In genomic region chr6:33899973-33900372, GRCm38 (mm10) we compare ENCODE assay signal across 17 mouse cellular contexts.
"Had no signal": no experiment of that assay in that cellular context is flagged by ENCODE, and none has a peak within 500 bp of the region (broad histone marks: within the 10 kb centered on the region; RNA-seq: fewer than 3 reads in every experiment).

No protein-coding gene starts in this region.

- H3K9ac ChIP-seq: liver, embryonic 15.5 days; liver, postnatal 0 days; lung, embryonic 15.5 days; midbrain, embryonic 13.5 days; midbrain, embryonic 15.5 days; neural tube, embryonic 12.5 days; stomach, embryonic 15.5 days had no signal

- H3K4me3 ChIP-seq: liver, embryonic 15.5 days; lung, embryonic 15.5 days; midbrain, embryonic 13.5 days; midbrain, embryonic 15.5 days; neural tube, embryonic 12.5 days; stomach, embryonic 15.5 days had no signal

- H3K4me2 ChIP-seq: liver, embryonic 15.5 days; lung, embryonic 15.5 days; midbrain, embryonic 11.5 days; midbrain, embryonic 13.5 days; midbrain, embryonic 15.5 days; neural tube, embryonic 12.5 days; stomach, embryonic 15.5 days had no signal

- DNase-seq: liver, postnatal 0 days; lung, postnatal 14 days; lung, postnatal 36 days; right cerebral cortex, postnatal 14 days; thymus, adult 2 months; thymus, postnatal 14 days; thymus, postnatal 36 days had no signal

- H3K36me3 ChIP-seq: liver, embryonic 15.5 days; lung, embryonic 15.5 days; midbrain, embryonic 13.5 days; midbrain, embryonic 15.5 days; neural tube, embryonic 12.5 days; stomach, embryonic 15.5 days had no signal

- H3K27me3 ChIP-seq: liver, embryonic 15.5 days; lung, embryonic 15.5 days; midbrain, embryonic 13.5 days; midbrain, embryonic 15.5 days; neural tube, embryonic 12.5 days; stomach, embryonic 15.5 days had no signal

- H3K4me1 ChIP-seq: liver, embryonic 15.5 days; lung, embryonic 15.5 days; midbrain, embryonic 13.5 days; midbrain, embryonic 15.5 days; neural tube, embryonic 12.5 days; stomach, embryonic 15.5 days had no signal

- H3K27ac ChIP-seq: liver, embryonic 15.5 days; lung, embryonic 15.5 days; macrophage; midbrain, embryonic 13.5 days; midbrain, embryonic 15.5 days; neural tube, embryonic 12.5 days; stomach, embryonic 15.5 days; stomach, postnatal 0 days had no signal

- H3K9me3 ChIP-seq: liver, embryonic 15.5 days; lung, embryonic 15.5 days; midbrain, embryonic 13.5 days; midbrain, embryonic 15.5 days; neural tube, embryonic 12.5 days; stomach, embryonic 15.5 days had no signal

- ATAC-seq: liver, postnatal 0 days; lung, postnatal 0 days; midbrain, embryonic 13.5 days; midbrain, embryonic 15.5 days had no signal
